Mouse (Mus musculus): ENCODE measurements around the gene Zc3h10.
"Not testable (repeated sequence)": the region's sequence is repeated elsewhere in the genome, so short reads cannot be mapped to it uniquely, and the experiment has no call there.

The Zc3h10 gene

DNA sequence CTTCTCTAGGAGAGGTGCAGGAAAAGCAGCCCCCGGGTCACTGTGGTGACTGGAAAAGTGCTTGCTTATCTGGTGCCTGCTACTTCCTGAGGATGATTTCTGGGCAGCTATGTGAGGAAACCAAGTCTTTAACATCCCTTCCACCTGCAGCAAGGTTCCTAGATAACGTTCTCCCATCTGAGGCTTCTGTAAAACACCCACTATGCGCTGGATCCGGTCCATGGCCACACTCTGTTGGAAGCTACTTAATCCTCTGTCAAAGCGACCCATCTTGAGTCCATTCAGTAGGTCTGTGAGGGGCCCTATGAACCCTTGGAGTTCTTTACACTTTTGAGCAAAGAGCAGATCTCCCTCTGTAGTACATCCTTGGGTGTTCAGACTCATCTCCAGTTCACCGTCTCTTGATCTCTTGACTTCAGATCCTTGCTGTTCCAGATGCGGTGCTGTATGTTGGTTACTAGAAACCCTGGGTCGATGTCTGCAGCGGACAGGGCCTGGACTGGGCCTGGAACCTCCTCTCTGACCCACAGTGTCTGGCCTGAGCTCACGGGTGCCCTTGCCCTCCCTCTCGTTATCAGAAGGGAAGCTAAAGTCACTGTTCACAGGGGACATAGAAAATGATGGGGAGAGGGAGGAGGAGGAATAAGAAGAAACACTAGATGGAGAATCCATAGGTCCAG is 2.7 kb upstream of the Zc3h10 start:
- DNase-seq = not testable (repeated sequence)

DNA sequence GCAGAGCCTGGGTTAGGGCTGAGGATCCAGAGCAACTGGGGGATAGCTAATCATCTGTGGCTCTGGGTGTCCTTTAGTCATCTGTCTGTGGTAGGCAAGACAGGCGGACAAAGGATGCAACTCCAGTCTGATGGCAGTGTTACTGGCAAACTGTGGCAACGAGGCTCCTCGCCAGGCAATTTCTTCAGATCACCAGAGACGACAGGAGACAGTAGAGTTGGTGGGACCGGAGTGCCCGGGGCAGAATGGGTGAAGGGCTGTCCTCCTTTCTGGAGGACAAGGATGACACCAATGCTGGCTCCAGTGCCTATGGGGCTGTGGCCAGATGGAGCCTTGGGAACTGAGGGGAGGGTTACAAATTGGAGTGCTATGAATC is 2.1 kb upstream of the Zc3h10 start:
- peak; percentile 13 for DNase-seq

DNA sequence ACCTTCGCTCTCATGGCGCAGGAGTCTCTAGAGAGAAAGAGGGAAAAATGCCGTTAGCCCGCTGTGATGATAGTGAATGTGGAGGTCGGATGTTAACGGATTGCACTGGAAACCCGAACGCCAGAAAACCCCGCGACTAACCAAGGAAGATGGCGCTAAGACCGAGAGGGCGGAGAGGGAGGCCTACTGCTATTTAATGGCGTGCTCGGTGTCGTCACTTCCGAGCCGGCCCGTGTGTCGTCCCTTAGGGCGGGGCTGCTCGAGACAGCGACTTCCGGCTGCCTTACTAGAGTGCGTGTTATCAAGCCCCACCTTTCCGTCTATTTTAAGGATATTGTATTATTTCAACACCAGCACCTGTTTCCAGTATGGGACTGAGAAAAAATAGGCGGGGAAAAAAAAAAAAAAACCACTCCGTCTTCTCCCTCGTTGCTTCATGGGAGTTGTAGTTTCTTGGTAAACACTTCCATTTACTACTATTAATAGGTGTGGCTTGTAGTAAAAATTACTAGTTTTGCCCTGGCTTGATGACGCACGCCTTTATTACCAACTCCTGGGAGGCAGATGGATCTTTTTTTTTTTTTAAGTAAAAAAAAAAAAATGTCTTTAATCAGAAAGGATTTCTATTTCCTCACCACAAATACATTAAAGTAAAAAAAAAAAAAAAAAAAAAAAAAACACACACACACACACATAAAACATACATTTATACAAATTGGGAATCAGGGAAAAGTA is 1.5 kb upstream of the Zc3h10 start, which contains the start of gene Rpl41:
Gene Rpl41, minus strand, starts transcription at position 359 of the 735 bp plus-strand sequence.
- peak; percentile 97 for DNase-seq

DNA sequence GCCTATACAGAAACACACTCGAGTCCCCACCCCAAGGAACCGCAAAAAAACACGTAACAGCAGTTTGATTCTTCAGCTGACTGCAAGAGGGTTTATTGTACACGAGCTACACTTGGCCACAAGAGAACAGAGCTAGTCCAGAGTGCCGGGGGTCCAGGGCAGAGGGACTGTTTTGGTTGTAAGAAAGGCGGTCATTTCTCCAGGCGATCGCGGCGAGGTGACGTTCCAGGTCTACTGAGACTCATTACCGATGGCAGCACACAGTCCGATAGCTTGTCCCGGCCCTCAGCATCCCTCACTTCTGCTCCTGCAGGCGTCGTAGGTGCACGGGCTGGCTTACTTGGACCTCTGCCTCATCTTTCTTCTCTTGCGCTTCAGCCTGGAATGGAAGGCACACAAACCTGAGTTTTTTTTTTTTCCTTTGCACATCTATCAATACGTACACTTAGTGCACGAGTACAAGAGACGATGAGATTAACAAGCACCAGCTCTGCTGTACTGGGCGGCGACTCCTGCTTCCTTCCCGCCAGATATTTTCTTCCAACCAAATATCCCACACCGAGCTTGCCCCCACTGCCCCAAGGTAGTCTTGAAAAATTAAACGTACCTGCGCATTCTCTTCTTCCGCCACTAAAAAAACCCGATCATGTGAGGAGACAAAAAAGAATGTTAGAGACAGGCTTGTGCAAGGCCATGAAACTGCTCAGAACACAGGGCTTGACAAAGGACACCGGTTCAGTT is 647 bp upstream of the Zc3h10 start:
- DNase-seq = peak; percentile 29

DNA sequence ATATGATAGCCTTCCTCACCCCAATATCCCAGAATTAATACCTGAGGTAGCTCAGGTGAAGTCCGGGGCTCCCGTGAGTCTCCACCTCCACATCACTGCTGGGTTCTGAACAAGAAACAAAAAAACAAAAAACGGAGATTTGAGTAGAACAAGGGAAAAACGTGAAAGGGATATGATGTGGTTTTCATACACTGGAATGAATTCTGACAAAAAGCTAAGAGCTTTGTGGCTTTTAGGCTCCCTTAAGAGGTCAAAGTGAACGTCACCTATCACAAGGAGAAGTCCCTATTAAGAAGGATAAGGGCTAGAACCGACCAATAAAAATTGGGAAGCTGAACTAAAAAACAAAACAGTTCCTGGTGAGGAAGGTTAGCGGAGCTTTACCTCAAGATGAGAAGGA is 787 bp downstream of the Zc3h10 start:
- DNase-seq = no peak

DNA sequence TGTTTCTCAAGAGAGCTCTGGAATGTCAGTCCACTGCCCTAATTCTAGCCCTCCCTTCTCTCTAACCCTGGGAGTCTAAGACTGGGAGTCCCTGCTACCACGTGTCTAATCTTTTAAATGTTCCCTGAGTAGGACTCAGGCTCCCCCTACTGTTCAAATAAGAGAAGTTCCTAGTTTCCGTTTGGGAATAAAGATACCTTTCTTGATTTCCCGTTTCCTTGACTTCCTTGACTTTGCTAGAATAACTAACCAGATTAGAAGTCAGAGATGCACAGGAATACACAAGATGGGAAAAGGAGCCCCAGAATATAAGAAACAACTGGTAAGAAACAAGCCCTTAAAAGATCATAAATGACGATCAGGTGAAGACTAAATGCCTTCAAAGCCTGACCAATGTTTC is 1.2 kb downstream of the Zc3h10 start:
- DNase-seq = peak; percentile 59

DNA sequence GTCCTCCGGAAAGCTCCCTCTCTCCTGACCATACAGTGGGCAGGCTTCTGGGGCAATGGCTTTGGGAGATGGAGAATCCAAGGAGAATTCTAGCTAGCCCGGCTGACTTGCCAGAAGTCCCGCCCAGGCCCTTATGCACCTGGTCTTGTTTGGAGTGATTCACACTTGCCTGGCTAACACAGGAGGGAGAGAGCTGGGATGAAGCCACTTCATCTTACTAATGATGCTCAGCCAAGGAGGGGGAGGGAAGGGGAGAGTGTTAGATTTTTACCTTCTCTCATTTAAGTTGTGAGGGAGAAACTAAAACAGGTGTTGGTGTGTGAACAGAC is 2.0 kb downstream of the Zc3h10 start:
- DNase-seq = no peak

DNA sequence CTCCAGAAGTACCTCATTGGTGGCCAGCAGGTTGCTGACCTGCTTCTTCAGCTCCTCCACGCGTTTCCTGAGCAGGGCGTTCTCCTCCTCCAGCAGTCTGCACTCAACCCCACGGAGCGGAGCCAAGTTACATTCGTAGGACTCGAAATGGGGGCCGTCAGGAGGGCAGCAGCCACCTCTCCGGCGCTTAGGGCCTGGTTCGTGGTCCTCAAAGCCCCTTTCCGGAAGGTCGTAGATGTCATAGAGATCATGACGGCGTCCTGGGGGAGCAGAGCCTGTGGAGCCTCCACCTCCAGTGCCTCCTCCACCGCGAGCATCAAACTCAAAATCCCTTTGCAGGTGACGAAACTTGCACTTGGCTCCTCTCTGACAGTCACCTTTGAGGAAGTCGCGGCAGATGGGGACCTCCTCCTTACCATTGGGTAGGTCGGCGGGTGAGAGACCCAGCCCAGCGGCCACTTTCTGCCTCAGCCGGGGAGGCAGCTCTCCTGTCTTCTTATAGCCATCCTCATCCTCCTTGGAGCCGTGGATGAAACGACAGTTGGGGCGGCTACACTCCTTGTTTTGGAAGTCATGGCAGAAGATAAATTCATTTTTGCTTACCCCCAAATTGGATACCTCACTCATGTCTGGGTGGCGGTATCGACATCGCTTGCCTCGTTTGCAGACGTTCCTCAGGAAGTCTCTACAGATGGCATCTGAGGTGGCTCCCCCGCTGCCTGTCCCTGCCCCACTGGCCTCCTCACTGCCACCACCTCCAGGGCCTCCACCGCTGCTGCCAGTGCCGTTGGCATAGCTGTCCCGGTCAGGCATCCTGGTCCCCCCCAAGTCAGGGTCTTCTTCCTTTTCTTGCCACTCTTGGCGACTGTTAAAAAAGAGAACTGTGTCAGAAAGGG is 2.7 kb downstream of the Zc3h10 start:
- DNase-seq = no peak

DNA sequence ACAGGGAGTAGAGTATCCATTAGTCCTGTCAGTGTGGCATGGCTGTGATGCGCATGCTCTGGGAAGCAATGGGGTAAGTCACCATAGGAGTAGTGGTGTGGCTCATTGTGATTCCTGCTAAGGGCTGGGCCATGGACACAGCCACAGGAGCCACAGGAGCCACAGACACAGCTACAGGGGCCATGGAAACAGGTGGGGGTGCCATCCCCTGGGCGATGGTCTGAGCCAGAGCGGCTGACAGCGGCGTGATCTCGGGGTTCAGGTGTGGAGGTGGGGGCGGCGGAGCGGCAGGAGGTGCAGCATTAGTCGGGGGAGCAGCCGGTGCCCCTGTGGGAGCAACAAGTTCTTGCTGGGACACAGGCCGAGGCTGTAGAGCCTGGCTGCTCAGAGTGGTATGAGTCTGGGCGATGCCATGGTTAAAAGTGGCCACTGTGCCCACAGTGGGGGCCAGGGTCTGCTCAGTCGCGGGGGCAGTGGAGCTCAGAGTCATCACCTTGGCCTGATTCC is 3.4 kb downstream of the Zc3h10 start:
- DNase-seq = no peak

DNA sequence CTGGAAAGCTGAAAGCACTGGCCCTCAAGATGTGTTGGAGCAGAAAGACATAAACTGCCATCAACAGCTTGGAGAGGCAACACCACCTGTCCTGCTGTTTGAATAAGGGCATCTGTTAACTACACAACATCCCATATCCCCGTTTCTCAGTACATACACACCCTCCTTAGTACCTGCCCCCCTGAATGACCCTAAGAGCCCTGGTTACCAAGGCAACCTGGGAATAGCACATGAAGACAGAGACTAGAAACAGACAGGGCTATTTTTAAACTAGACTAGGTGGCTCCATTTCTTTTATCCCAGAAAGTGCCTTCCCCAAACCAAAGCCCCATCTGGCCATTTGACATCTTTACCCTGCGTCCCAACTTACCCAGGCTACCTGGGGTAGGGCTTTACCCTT is 4.5 kb downstream of the Zc3h10 start:
- DNase-seq = no peak

DNA sequence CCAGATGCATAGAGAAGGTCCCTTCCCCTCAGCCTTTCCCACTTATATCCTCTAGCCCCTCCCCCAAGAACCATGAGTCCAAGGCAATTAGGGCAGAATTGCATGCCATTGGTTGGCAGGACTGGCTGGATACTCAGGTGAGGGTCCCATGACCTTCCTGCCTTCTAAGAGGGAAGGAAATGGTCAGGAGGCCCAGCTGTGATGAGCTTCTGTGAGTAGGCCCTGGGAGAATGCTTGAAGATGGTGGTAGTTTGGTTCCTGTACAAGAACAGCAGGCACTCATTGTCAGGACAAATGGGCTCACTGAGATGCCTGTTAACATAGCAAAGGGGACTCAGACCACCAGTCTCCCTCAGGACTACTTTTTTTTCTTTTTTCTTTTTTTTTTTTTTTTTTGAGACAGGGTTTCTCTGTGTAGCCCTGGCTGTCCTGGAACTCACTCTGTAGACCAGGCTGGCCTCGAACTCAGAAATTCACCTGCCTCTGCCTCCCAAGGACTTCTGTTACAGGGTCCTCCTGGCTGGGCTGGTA is 9.2 kb downstream of the Zc3h10 start:
- no peak for DNase-seq

DNA sequence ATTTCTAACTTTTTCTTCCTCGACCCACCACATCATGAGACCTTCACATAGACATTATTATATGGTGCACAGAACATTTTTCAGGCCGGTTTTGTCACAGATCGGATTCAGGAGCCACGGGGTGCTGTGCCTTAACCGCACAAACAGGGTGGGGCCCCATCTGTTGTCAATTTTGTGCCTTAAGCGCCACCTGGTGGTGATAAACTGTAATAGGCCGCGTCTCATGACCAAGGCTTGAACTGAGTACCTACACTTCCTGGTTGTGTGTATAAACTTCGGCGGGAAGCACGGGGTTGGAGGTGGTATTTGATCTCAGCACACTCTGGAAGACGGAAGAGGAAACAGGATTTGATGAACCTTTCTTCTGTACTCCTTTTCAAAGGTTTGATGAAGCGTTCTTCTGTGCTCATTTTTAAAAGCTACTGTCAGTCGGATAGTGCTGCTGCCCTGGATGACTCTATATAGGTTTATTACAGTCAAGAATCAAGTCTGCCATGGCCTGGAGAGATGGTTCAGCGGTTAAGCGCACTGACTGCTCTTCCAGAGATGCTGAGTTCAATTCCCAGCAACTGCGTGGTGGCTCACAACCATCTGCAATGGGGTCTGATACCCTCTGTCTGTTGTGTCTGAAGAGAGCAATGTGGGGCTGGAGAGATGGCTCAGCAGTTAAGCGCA is 11.2 kb downstream of the Zc3h10 start:
- peak; percentile 95 for DNase-seq

DNA sequence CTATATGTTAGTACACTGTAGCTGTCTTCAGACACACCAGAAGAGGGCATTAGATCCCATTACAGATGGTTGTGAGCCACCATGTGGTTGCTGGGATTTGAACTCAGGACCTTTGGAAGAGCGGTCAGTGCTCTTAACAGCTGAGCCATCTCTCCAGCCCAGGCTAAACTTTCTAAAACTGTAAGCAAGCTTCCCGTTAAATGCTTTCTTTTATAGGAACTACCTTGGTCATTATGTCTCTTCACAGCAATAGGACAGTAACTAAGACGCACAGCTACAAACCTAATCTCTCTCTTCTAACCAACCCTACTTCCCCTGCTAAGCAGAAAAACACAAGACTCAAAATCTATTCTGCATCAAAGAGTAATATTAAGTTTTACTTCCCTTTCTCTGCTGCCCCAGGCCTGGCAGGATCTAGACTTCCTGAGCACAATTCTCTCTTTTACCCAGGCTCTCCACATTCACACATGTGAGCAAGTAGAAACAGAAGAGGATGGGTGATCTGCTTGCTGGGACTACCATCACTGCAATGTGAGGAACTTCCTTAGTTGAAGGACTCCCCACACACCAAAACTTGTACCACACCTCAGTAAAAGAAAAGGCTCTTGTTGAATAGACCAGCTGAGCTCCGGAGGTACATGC is 11.8 kb downstream of the Zc3h10 start:
- DNase-seq = peak; percentile 14

DNA sequence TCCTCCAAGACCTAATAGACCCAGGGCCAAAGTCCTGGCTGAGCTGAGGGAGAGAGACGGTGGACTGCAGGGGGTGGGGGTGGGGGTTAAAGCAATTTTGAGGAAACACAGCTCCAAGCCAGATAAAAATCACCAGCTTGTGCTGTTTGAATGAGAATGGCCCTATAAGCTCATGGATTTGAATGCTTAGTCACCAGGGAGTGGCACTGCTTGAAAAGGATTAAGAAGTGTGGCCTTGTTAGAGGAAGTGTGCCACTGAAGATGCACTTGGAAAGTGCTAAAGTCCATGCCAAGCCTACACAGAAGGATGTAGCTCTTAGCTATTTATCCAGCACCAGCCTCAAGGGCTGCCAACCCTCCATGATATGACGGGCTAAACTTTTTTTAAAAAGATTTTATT is 12.4 kb downstream of the Zc3h10 start:
- DNase-seq = no peak

DNA sequence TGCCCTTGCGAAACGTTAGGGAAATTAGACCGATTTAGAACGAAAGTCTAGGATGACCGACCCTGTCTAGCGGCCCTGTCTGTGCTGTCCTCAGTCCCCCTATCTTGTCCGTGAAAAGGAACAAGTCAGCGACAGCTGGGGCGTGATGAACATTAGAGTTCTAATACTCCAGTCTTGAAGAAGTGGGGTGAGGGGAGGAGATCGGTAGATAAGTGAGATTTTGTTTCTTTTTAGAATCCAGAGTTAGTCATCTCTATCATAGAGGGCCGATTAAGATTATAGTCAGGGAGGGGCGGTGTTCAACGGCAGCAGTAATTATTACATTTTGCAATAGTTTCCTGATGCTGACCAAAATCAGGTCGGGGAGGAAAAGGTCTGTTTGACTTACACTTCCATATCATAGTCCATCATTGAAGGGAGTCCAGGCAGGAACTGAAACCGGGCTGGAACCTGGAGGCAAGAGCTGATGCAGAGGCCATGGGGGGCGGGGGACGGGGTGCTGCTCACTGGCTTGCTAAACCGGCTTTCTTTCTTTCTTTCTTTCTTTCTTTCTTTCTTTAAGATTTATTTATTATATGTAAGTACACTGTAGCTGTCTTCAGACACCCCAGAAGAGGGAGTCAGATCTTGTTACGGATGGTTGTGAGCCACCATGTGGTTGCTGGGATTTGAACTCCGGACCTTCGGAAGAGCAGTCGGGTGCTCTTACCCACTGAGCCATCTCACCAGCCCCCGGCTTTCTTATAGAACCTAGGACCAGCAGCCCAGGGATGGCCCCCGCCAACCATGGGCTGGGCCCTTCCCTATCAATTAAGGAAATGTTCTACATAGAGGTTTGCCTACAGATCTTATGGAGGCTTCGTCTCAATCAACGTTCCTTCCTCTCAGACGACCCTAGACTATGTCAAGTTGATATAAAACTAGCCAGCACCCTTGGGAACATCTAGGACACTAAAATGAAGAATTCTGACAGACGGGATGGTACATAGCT is 20.9 kb downstream of the Zc3h10 start:
- no peak for DNase-seq

DNA sequence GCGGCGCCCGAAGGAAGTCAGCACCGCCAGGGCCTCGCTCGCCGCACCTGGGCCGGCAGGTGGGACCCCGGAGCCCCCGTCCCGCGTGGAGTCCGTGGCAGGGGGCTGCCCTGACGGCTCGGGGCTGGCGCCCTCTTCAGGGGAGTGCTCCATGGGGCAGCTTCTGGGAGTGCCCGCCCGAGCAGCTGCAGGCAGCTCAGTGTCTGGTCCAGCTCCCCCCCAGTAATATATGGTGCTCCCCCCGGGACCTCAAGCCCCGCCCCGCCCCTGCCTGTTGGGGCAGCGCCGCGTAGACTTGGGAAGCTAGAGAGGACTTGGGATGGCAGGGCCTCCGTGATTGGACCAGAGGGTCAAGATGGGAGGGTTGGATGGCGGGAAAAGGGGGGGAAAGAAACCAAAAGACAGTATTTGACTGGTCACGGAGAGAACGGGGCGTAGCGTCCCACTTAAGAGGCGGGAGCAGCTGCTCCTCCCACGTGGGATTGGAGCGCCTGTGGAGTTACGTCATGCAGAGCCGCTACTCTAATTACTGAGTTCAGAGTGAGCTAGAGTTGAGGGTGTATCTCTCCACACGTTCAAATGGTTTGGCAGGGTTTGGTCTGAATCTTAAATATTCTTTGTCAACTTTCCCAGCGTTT is 21.8 kb downstream of the Zc3h10 start, which contains the start of gene Esyt1:
Gene Esyt1, minus strand, starts transcription at position 201 of the 638 bp plus-strand sequence.
- peak; percentile 98 for DNase-seq

DNA sequence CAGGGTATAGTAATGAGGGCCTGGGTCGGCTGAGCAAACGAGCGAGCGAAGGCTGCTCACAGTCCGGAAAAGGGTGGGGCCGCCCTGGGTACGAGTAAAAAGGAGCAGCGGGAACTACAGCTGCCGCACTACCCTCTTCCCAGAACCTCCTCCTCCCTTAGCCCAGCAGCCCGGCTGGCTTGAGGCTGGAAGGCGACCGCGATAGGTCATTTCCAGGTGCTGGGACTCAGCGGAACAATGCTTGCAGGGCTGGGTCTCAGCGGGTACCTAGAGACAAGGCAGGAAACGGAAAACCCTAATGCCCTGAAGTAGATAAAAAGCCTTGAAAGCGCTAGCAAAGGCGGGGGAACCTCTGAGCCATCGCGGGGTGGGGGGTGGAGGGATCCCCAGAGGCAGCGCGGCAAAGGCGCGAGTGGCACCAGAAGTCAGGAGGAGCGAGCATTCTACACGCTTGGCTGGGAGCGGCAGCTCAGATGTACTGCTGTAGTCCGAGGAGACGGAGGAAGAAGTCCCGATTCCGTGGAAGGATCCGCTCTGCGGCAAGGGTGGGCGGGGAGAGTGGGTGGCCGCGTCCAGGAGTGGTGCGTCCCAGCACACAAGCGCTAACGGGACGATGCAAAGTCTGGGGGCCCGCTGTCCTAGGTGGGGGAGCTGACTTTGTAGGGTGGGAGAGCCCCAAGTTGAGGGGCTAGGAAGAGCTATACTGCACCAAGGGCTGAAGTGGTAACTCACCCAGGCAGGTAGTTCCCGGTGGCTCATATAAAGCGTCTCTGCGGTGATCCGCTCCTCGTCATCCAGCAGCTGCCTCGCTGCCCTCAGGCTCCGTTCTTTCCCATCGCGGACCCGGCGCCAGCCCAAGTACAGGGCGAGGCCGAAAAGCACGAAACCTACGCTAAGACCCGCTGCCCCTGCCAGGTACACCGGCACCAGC is 22.6 kb downstream of the Zc3h10 start:
- peak; percentile 80 for DNase-seq

DNA sequence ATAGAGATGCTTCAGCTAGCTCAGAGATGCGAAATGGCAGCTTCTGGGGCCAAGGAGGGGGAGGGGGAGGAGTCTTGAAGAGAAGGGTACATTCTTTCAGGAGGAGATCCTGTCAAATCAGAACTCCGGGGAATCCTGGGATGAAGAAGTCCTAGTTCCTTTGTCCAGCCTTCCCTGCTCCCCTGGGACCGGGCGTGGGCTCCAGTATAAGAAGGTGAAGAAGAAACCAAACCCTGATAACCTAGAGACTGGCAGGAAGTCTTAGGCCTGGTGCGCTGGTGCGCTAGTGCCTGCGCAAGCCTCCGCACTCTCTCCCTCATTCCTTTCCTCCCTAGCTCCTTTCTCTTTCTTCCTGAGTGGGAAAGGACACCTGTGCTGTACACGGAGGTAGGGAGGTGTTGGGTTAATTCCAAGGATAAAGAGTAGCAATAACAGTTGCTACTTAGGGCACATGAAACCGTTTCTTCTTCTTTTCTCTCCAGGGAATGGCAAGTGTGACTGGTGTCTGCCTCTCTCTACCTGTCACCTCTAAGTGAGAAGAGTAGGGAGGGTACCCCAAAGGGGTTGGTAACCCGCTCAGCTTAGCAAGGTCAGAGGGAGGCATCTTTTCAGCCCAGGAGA is 23.4 kb downstream of the Zc3h10 start:
- DNase-seq = peak; percentile 39

Data from lung, postnatal 10 days (tissue).